Mouse (Mus musculus): ENCODE measurements around the gene Basp1. TPM values are rescaled to one million over a fixed set of nuclear protein-coding genes. Genes with fewer than 3 reads are reported as not detected.
A peak's percentile ranks its signal among the peaks of the same experiment; 100 is the strongest.

The Basp1 gene
- total and polyA plus RNA-seq, 2 experiments from 2014 or later = 547 to 1,429 TPM

DNA sequence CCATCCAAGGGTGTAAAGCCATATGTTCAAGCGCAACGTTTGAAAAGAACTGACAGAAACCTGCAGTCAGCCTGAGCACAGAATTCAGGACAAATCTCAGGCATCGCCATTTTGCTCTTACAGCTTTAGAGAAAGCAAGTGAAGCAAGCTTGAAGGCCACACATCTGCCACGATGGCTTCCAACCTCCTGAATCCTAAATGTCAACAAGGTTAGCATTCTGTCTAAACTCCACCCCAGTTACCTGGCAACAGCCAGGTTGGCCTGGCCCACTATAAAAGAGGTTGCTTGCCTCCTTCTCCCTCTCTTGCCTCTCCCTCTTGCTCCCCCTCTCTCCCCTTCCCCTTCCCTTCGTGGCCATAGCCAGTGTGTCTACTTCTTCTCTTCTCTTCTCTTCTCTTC lies 33.5 kb downstream of the Basp1 start:
- Histone ChIP-seq H3K27me3 (ENCODE audit: insufficient read depth, low read length) (no peaks in the 10 kb centered on the region), H3K27ac (ENCODE audit: low read depth, low read length) (no peak overlapping the region), H3K4me1 (ENCODE audit: insufficient read depth, low read length) (peaks cover 20% of the 10 kb centered on the region), H3K4me3 (ENCODE audit: low read depth, low read length) (no peak overlapping the region), H3K36me3 (ENCODE audit: insufficient read depth, low read length) (peaks cover 3% of the 10 kb centered on the region; the same call in 1 of the 2 replicates), H3K9ac (replicated peaks; ENCODE audit: low read length, poor library complexity, severe bottlenecking) (no peak overlapping the region), H3K9me3 (ENCODE audit: low read length) (no peaks in the 10 kb centered on the region), H3K4me2 (ENCODE audit: low read depth, low read length, poor library complexity, severe bottlenecking) (no peak overlapping the region)
- ATAC-seq (ENCODE audit: low FRiP score) (no peak), DNase-seq (ENCODE audit: low spot score) (no peak)
- no peak for TF ChIP-seq CTCF (IDR thresholded peaks at IDR 0.05)
- WGBS = 72% methylated on average over 5 of the region's 5 CpGs

DNA sequence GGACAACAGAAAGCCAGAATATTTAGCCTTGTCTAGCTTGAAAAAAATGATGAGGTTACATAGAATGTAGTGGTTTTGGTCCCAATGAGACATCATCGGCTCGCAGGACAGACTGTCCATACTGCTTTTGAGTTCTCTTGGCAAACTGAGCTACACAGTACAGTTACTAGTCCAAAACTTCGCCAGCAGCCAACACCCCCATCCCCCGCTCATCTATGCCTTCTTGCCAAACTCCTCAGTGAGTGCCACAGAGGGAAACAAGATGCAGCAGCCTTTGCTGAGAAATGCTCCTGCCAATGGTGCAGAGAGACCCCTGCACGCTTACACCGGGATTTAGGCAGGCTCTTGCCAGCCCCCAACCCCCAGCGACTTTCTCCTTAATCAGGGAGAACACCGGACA lies 34.9 kb downstream of the Basp1 start:
- H3K9me3 ChIP-seq (ENCODE audit: low read length) = no peaks in the 10 kb centered on the region
- no peak overlapping the region for H3K4me2 ChIP-seq (ENCODE audit: low read depth, low read length, poor library complexity, severe bottlenecking)
- TF ChIP-seq CTCF (IDR thresholded peaks at IDR 0.05) = no peak
- H3K4me1 ChIP-seq (ENCODE audit: insufficient read depth, low read length) = peaks cover 21% of the 10 kb centered on the region
- H3K9ac ChIP-seq (replicated peaks; ENCODE audit: low read length, poor library complexity, severe bottlenecking) = no peak overlapping the region
- ATAC-seq (ENCODE audit: low FRiP score) = no peak
- WGBS = 70% methylated on average over 8 of the region's 8 CpGs
- no peak for DNase-seq (ENCODE audit: low spot score)
- peak overlapping the region; percentile 38; the same call in 1 of the 2 replicates for H3K27ac ChIP-seq (ENCODE audit: low read depth, low read length)
- no peaks in the 10 kb centered on the region for H3K27me3 ChIP-seq (ENCODE audit: insufficient read depth, low read length)
- H3K4me3 ChIP-seq (ENCODE audit: low read depth, low read length) = no peak overlapping the region
- H3K36me3 ChIP-seq (ENCODE audit: insufficient read depth, low read length) = peaks cover 3% of the 10 kb centered on the region; the same call in 1 of the 2 replicates

DNA sequence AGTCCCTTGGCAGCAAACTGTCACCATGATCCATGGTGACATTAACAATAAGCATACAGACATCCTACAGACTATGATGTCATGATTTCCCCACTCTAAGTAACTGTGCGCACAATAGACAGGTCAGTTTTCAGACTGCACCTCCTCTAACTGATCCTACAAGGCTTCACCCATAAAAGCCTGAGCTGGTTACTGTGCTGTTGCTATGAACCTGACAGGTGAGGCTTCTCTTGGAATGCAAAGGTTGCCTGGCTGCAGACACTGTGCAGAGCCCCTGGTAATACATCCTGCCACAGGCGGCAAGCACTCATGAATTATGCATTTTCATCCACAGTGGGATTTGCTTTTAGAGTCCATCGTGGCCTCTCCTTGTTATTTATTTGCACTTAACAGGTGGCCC lies 36.6 kb downstream of the Basp1 start:
- WGBS = 29% methylated on average over 3 of the region's 3 CpGs
- Histone ChIP-seq H3K4me3 (ENCODE audit: low read depth, low read length) (no peak overlapping the region), H3K4me1 (ENCODE audit: insufficient read depth, low read length) (peaks cover 29% of the 10 kb centered on the region), H3K36me3 (ENCODE audit: insufficient read depth, low read length) (peaks cover 3% of the 10 kb centered on the region; the same call in 1 of the 2 replicates), H3K27ac (ENCODE audit: low read depth, low read length) (peak overlapping the region; percentile 38; the same call in 1 of the 2 replicates), H3K4me2 (ENCODE audit: low read depth, low read length, poor library complexity, severe bottlenecking) (no peak overlapping the region), H3K27me3 (ENCODE audit: insufficient read depth, low read length) (no peaks in the 10 kb centered on the region), H3K9ac (replicated peaks; ENCODE audit: low read length, poor library complexity, severe bottlenecking) (no peak overlapping the region), H3K9me3 (ENCODE audit: low read length) (no peaks in the 10 kb centered on the region)
- DNase-seq (ENCODE audit: low spot score) (no peak), ATAC-seq (ENCODE audit: low FRiP score) (peak; percentile 49)
- TF ChIP-seq CTCF (IDR thresholded peaks at IDR 0.05) = no peak

DNA sequence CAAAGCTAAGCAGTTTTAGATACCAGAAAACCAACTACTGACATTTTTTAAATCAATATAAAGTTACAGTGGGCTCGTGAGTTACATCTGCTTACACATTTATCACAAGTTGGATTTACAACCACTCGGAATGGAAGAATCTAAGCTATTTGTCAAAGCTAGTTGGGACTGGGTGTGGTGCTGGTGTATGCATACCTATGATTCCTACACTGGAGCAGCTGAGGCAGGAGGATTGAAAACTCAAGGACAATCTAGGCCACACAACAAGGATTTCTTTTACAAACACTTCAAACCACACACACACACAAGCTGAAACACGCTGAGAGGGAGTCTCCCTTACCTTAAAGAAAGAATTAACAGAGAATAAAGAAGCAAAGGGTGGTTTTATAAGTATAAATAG lies 40.1 kb downstream of the Basp1 start:
- TF ChIP-seq CTCF (IDR thresholded peaks at IDR 0.05) = no peak
- Histone ChIP-seq H3K4me2 (ENCODE audit: low read depth, low read length, poor library complexity, severe bottlenecking) (no peak overlapping the region), H3K9ac (replicated peaks; ENCODE audit: low read length, poor library complexity, severe bottlenecking) (no peak overlapping the region), H3K9me3 (ENCODE audit: low read length) (no peaks in the 10 kb centered on the region), H3K4me1 (ENCODE audit: insufficient read depth, low read length) (peaks cover 29% of the 10 kb centered on the region), H3K4me3 (ENCODE audit: low read depth, low read length) (no peak overlapping the region), H3K27me3 (ENCODE audit: insufficient read depth, low read length) (no peaks in the 10 kb centered on the region), H3K36me3 (ENCODE audit: insufficient read depth, low read length) (no peaks in the 10 kb centered on the region), H3K27ac (ENCODE audit: low read depth, low read length) (no peak overlapping the region)
- DNase-seq (ENCODE audit: low spot score) = no peak
- no peak for ATAC-seq (ENCODE audit: low FRiP score)
- WGBS = 78% methylated on average over 3 of the region's 3 CpGs

- H3K9ac ChIP-seq (replicated peaks; ENCODE audit: low read length, poor library complexity, severe bottlenecking) = no peak overlapping the region
- no peak for TF ChIP-seq CTCF (IDR thresholded peaks at IDR 0.05)
- H3K27ac ChIP-seq (ENCODE audit: low read depth, low read length) = no peak overlapping the region
- no peak for ATAC-seq (ENCODE audit: low FRiP score)
- H3K4me1 ChIP-seq (ENCODE audit: insufficient read depth, low read length) = peaks cover 24% of the 10 kb centered on the region
- no peak overlapping the region for H3K4me2 ChIP-seq (ENCODE audit: low read depth, low read length, poor library complexity, severe bottlenecking)
- H3K27me3 ChIP-seq (ENCODE audit: insufficient read depth, low read length) = no peaks in the 10 kb centered on the region
- WGBS = 61% methylated on average over 7 of the region's 7 CpGs
- H3K36me3 ChIP-seq (ENCODE audit: insufficient read depth, low read length) = no peaks in the 10 kb centered on the region
- H3K4me3 ChIP-seq (ENCODE audit: low read depth, low read length) = no peak overlapping the region
- no peaks in the 10 kb centered on the region for H3K9me3 ChIP-seq (ENCODE audit: low read length)
- DNase-seq (ENCODE audit: low spot score) = no peak
These were observed 44.0 kb downstream of the Basp1 start for GRCm38 (mm10) chr15:25369522-25369921.

DNA sequence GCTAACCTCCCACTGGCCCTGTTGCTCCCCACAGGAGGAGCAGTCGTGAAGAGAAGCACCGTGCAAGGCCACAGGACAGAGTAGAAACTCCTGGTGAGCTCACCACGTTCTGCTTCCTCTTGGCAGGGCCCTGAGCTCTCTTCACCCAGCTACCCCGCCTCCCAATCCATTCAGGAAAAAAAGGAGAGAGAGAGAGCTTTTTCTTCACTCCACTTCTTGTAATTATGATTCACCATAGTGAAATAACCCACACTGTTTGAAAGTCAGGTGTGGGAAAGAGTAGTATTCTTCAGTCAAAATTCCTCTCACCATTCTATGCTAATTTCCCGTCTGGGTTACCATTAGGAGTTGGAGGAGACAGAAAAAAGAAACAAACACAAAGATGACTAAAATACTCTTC lies 48.1 kb downstream of the Basp1 start:
- H3K4me1 ChIP-seq (ENCODE audit: insufficient read depth, low read length) = peaks cover 22% of the 10 kb centered on the region; the same call in 1 of the 2 replicates
- ATAC-seq (ENCODE audit: low FRiP score) = no peak
- whole genome bisulfite sequencing = 18% methylated on average over 5 of the region's 5 CpGs
- TF ChIP-seq CTCF (IDR thresholded peaks at IDR 0.05) = no peak
- H3K27me3 ChIP-seq (ENCODE audit: insufficient read depth, low read length) = no peaks in the 10 kb centered on the region
- no peak overlapping the region for H3K4me3 ChIP-seq (ENCODE audit: low read depth, low read length)
- H3K4me2 ChIP-seq (ENCODE audit: low read depth, low read length, poor library complexity, severe bottlenecking) = no peak overlapping the region; the same call in 1 of the 2 replicates
- DNase-seq (ENCODE audit: low spot score) = no peak
- H3K36me3 ChIP-seq (ENCODE audit: insufficient read depth, low read length) = no peaks in the 10 kb centered on the region; the same call in 1 of the 2 replicates
- no peaks in the 10 kb centered on the region for H3K9me3 ChIP-seq (ENCODE audit: low read length)
- peak overlapping the region; percentile 83 for H3K27ac ChIP-seq (ENCODE audit: low read depth, low read length)
- H3K9ac ChIP-seq (replicated peaks; ENCODE audit: low read length, poor library complexity, severe bottlenecking) = no peak overlapping the region
